Mouse (Mus musculus) forebrain, postnatal 0 days (tissue): ENCODE measurements around the gene Anapc16. TPM values are rescaled to one million over a fixed set of nuclear protein-coding genes. Genes with fewer than 3 reads are reported as not detected.

Source experiments
- ATAC-seq: fragments of 200-750 bp; cut with Nextera tagmentation; 2 replicates; pipeline ENCODE4 v1.8.0; 2017; ENCODE audit warnings: mild to moderate bottlenecking, moderate library complexity
- DNase-seq: peaks from one replicate; pipeline ENCODE4 v3.0.0-alpha.2; 2015
- H3K27ac ChIP-seq: fragments of 300-500 bp; sonication (generic); 2 replicates; pipeline ENCODE4 v1.5.1; 2014; ENCODE audit warnings: low read depth, mild to moderate bottlenecking, antibody characterized with exemption, low read length, moderate library complexity, mixed read lengths
- H3K27me3 ChIP-seq: fragments of 300-500 bp; sonication (generic); 2 replicates; pipeline ENCODE4 v1.6.1; 2014; ENCODE audit warnings: mild to moderate bottlenecking, low read length, mixed read lengths; ENCODE audit not compliant: insufficient read depth
- H3K36me3 ChIP-seq: fragments of 300-500 bp; sonication (generic); 2 replicates; pipeline ENCODE4 v1.6.1; 2014; ENCODE audit warnings: mild to moderate bottlenecking, moderate library complexity; ENCODE audit not compliant: insufficient read depth
- H3K4me1 ChIP-seq: fragments of 300-500 bp; sonication (generic); 2 replicates; pipeline ENCODE4 v1.6.1; 2014; ENCODE audit warnings: antibody characterized with exemption; ENCODE audit not compliant: insufficient read depth
- H3K4me2 ChIP-seq: fragments of 300-500 bp; sonication (generic); 2 replicates; pipeline ENCODE4 v1.6.1; 2014; ENCODE audit warnings: low read depth, mild to moderate bottlenecking, moderate library complexity
- H3K4me3 ChIP-seq: fragments of 300-500 bp; sonication (generic); 2 replicates; pipeline ENCODE4 v1.5.1; 2014; ENCODE audit warnings: low read depth, low read length, mixed read lengths
- H3K9ac ChIP-seq: fragments of 300-500 bp; sonication (generic); 2 replicates; pipeline ENCODE4 v1.6.1; 2014; ENCODE audit warnings: mild to moderate bottlenecking
- H3K9me3 ChIP-seq: fragments of 300-500 bp; sonication (generic); 2 replicates; pipeline ENCODE4 v1.6.1; 2016; ENCODE audit warnings: low read length
- CTCF ChIP-seq: sonication (generic); IDR thresholded peaks from 2 replicates; pipeline ENCODE4 v1.5.1; 2016; ENCODE audit warnings: antibody characterized with exemption, control low read depth, low read depth
- WGBS: fragments of 180-500 bp; shearing (Covaris S2); extraction: QIAGEN DNeasy Blood & Tissue Kit; methylation state at CpG from one replicate; pipeline ENCODE4 v1.1.7; 2014; 5-methylcytosine and 5-hydroxymethylcytosine counted together
- polyA plus RNA-seq: library from polyadenylated mRNA; unstranded; fragments of >200 nt; fragmentation: Nextera tagmentation; extraction: Ambion mirVana; gene quantifications from 2 replicates; pipeline ENCODE4 v1.2.1, GENCODE M21; 2015
- total RNA-seq: library from RNA; depleted of rRNA; stranded (reverse); fragments of >200 nt; gene quantifications from 2 replicates; pipeline ENCODE4 v1.2.3, GENCODE M21; 2014; rRNA removed

Gene Anapc16
- total RNA-seq: 98.6 and 115 TPM in 2 replicates
- 109 and 117 TPM in 2 replicates for polyA plus RNA-seq

DNA sequence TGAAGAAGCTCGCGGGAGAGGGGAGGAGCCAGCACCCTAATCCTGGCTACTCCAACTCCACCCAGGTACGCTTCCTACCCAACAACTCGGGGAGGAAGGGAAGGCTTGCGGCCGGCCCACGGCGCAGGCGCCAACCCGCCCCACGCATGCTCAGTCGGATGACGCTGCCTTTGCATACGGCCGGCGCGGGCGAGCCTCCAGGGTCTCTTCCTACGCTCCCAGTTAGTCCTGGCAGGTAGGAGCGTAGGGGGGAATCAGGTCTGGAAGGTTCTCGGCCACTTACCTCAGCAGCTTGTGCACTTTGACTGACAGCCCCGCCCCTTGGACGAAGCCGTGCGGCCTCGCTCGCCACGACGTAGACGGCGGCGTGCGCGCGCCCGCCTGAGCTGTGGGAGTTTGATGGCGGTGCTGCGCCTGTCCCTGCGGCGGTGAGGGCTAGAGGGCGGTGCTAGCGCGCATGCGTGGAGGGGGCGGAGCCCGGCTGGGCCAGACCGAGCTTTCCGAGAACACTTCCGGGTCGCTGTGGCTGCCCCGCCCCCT lies at the start of gene Anapc16, which contains the start of gene Ascc1:
Gene Anapc16 (minus strand): TSS at position 463 of the 540 bp plus-strand sequence.
Gene Ascc1 (plus strand): TSS at position 133 of the 540 bp plus-strand sequence.
- Histone ChIP-seq H3K27ac (peak within 1 kb of the TSS; percentile 99), H3K36me3 (no peaks in the 10 kb centered on the region)
- ATAC-seq: peak; percentile 97

DNA sequence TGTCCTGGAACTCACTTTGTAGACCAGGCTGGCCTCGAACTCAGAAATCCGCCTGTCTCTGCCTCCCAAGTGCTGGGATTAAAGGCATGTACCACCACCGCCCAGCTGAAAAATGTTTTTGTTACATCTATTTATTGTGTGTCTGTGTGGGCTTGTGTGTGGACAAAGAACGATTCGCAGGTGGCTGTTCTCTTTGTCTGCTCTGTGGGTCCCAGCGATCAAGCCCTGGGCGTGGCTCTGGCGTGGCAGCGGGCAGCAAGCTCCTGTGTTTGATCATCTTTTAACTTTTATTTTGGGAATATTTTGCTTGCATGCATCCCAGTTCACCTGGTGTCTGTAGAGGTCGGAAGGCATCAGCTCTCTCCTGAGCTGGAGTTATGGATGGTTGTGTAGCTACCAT lies 47.6 kb upstream of the Anapc16 start:
- Histone ChIP-seq H3K9me3 (no peaks in the 10 kb centered on the region), H3K4me1 (no peaks in the 10 kb centered on the region), H3K4me3 (no peak overlapping the region), H3K27me3 (no peaks in the 10 kb centered on the region), H3K36me3 (no peaks in the 10 kb centered on the region), H3K9ac (no peak overlapping the region), H3K4me2 (no peak overlapping the region), H3K27ac (no peak overlapping the region)
- TF ChIP-seq CTCF: no peak
- 96% methylated on average over 10 of the region's 10 CpGs for WGBS
- DNase-seq (no peak), ATAC-seq (no peak)

More for the DNA sequence above, at the start of gene Anapc16, which contains the start of gene Ascc1:
- peak within 1 kb of the TSS; percentile 77 for H3K9ac ChIP-seq
- H3K27me3 ChIP-seq: no peaks in the 10 kb centered on the region
- H3K4me1 ChIP-seq: peaks cover 10% of the 10 kb centered on the region; the same call in 1 of the 2 replicates
- under 1% methylated on average over 51 of the region's 51 CpGs for WGBS
- peak; percentile 99 for DNase-seq
- H3K4me3 ChIP-seq: peak within 1 kb of the TSS; percentile 88
- no peaks in the 10 kb centered on the region for H3K9me3 ChIP-seq
- H3K4me2 ChIP-seq: peak within 1 kb of the TSS; percentile 59
- peak; percentile 10; the same call in 1 of the 2 replicates for TF ChIP-seq CTCF

DNA sequence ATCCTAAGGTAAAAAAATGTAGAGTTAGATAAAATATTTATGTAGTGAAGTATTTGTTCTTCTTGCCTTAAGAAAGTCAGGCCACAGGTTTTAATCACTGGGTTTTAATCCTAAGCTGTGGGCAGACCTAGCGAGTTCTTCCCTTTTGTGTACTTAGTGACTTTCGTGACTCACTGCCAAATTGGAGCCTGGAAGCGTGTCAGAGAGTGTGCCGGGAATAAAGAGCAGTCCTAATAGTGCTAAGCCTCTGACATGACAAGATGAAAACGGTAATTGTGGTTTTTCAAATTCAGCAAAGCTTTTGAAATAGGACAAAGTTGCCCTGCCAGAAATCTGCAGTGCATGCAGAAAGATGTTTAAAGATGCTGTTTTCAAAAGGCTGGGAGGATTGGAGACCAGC lies 43.8 kb upstream of the Anapc16 start:
- Histone ChIP-seq H3K9ac (no peak overlapping the region), H3K9me3 (no peaks in the 10 kb centered on the region), H3K36me3 (no peaks in the 10 kb centered on the region), H3K27ac (0 out of 2 replicates have a peak overlapping the region, but pooled peaks have one; percentile 40), H3K4me2 (no peak overlapping the region), H3K4me3 (no peak overlapping the region), H3K4me1 (no peaks in the 10 kb centered on the region), H3K27me3 (no peaks in the 10 kb centered on the region)
- 11% methylated on average over 5 of the region's 5 CpGs for WGBS
- ATAC-seq (peak; percentile 53; the same call in 1 of the 2 replicates), DNase-seq (peak; percentile 62)
- TF ChIP-seq CTCF: no peak

DNA sequence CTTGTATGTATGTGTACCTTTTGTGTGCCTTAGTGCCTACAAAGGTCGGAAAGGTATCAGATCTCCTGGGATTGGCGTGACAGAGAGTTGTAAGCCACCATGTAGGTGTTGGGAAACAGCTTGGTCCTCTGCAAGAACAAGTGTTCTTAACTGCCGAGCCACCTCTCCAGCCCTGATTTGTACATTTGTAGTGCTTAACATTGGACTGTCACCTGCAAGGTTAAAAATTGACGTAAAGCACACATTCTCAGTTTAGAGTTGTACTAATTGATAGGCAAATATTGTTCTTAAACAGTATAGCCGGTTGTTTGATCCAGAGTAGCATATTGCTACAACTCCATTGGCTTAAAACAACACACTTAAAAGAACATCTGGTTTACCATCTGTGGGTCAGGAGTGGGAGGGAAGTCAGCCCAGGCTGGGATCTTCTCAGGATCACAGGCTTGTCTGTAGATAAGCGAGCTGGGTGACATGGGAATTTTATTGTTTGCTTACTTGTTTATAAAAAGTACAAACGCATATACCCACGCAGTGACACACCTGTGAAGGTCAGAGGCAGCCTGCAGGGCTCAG lies 39.5 kb upstream of the Anapc16 start:
- Histone ChIP-seq H3K4me3 (no peak overlapping the region), H3K4me1 (no peaks in the 10 kb centered on the region), H3K9ac (no peak overlapping the region), H3K27ac (no peak overlapping the region), H3K9me3 (no peaks in the 10 kb centered on the region), H3K36me3 (no peaks in the 10 kb centered on the region), H3K27me3 (no peaks in the 10 kb centered on the region), H3K4me2 (no peak overlapping the region)
- WGBS: 90% methylated on average over 8 of the region's 8 CpGs
- no peak for DNase-seq
- no peak for ATAC-seq
- no peak for TF ChIP-seq CTCF

DNA sequence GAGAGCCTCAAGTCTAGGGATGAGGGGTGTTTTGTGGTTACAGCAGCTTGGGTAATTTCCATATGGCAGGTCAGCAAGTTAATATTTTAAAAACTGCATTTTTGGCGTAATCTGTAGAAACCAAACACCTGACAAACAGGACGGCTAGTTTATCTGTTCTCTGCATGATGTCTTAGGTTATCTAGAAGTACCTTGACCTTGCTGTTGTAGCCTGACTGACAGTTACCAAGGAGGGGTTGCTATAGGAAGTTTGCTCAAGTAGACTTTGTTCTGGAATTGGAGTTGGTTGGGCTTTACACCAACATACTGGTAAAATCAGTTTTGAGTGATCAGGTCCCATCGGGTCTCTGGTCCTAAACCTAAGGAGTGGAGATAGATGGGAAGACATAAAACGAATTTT lies 32.8 kb upstream of the Anapc16 start:
- Histone ChIP-seq H3K36me3 (no peaks in the 10 kb centered on the region), H3K4me1 (peaks cover 4% of the 10 kb centered on the region; the same call in 1 of the 2 replicates), H3K4me3 (no peak overlapping the region), H3K27me3 (no peaks in the 10 kb centered on the region), H3K27ac (no peak overlapping the region), H3K4me2 (no peak overlapping the region), H3K9ac (no peak overlapping the region), H3K9me3 (no peaks in the 10 kb centered on the region)
- ATAC-seq: no peak
- 84% methylated on average over 4 of the region's 4 CpGs for WGBS
- DNase-seq: no peak
- no peak for TF ChIP-seq CTCF

DNA sequence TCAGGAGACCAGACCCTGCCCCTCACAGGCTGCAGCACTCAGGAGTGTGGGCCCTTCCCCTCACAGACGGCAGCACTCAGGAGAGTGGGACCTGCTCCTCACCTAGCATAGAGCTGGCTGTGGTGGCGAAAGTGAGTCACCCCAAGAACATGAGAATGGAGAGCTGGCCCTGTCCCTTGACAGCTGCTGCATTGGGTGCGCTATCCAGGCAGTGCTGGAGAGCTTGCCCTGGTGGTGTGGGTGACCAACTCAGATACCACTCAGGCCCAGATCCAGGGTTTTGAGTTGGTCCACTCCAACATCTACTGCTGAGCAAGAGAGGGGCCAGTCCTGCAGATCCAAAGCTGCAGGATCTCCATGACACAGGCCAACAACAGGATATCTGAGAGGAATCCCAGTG lies 31.7 kb upstream of the Anapc16 start:
- WGBS: 80% methylated on average over 3 of the region's 3 CpGs
- H3K4me2 ChIP-seq: no peak overlapping the region
- ATAC-seq: no peak
- H3K4me3 ChIP-seq: no peak overlapping the region
- DNase-seq: no peak
- TF ChIP-seq CTCF: no peak
- H3K9me3 ChIP-seq: no peaks in the 10 kb centered on the region
- no peak overlapping the region for H3K27ac ChIP-seq
- no peaks in the 10 kb centered on the region for H3K36me3 ChIP-seq
- no peak overlapping the region for H3K9ac ChIP-seq
- no peaks in the 10 kb centered on the region for H3K27me3 ChIP-seq
- H3K4me1 ChIP-seq: peaks cover 4% of the 10 kb centered on the region; the same call in 1 of the 2 replicates

DNA sequence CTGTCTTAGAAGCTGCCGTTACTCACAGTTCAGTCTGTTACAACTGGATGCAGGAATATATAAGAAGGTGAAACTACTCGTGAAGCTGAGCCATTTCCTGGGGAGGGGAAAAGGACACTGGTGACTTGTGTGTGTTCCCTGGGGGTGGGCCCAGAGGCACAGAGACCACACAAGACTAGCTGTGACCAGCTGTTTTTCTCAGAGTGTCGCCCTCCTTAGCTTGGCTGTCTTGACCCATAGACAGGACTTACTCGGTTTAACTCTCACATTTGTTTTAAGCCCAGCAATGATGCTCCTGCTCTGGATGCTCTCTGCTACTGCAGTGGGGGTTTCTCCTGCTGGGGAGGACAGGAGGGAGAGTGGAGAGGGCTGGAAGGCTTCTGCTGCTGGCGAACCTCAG lies 30.1 kb upstream of the Anapc16 start:
- Histone ChIP-seq H3K36me3 (no peaks in the 10 kb centered on the region), H3K27ac (peak overlapping the region; percentile 47; the same call in 1 of the 2 replicates), H3K4me3 (no peak overlapping the region), H3K9me3 (no peaks in the 10 kb centered on the region), H3K4me2 (no peak overlapping the region), H3K4me1 (peaks cover 10% of the 10 kb centered on the region; the same call in 1 of the 2 replicates), H3K9ac (no peak overlapping the region), H3K27me3 (no peaks in the 10 kb centered on the region)
- ATAC-seq: no peak; the same call in 1 of the 2 replicates
- no peak for TF ChIP-seq CTCF
- 40% methylated on average over 5 of the region's 5 CpGs for WGBS
- DNase-seq: no peak
